Comparison of ENCODE assay signal across 31 mouse cellular contexts in genomic region chr12:110966079-110966478, GRCm38 (mm10). TPM values are rescaled to one million over a fixed set of nuclear protein-coding genes. Genes with fewer than 3 reads are reported as not detected.
DNase-seq lines count a peak whose midpoint lies in the region; ATAC-seq and TF ChIP-seq lines count a peak whose summit lies in the region.
"Had no signal": no experiment of that assay in that cellular context is flagged by ENCODE, and none has a peak within 500 bp of the region (broad histone marks: within the 10 kb centered on the region; RNA-seq: fewer than 3 reads in every experiment).

No protein-coding gene starts in this region.

- peak; percentile 75 for ATAC-seq in erythroid progenitor cell, adult 5-6 weeks (replicated peaks; ENCODE audit: low FRiP score, poor library complexity, severe bottlenecking)
- peak; percentile 84 for ATAC-seq in liver, embryonic 15.5 days (ENCODE audit: insufficient read depth)
- ATAC-seq in megakaryocyte, adult 5-6 weeks (ENCODE audit: poor library complexity, severe bottlenecking), result no peak
- ATAC-seq: forebrain, embryonic 14.5 days; hindbrain, postnatal 0 days; intestine, embryonic 15.5 days; lung, postnatal 0 days; midbrain, embryonic 16.5 days had no signal

- TF ChIP-seq EP300 in ES-Bruce4 (IDR thresholded peaks at IDR 0.05; ENCODE audit: insufficient read depth, low read depth, low read length), result 0 out of 2 replicates have a peak, but pooled peaks have one; percentile 34

- peak overlapping the region; percentile 46 for H3K27ac ChIP-seq in ES-Bruce4 (ENCODE audit: insufficient read depth, low read length)
- H3K27ac ChIP-seq in liver, embryonic 15.5 days (replicated peaks), result peak overlapping the region; percentile 80
- H3K27ac ChIP-seq in gastrocnemius, adult 2 months, result no peak overlapping the region
- H3K27ac ChIP-seq: embryonic facial prominence, embryonic 12.5 days; heart, adult 2 months; hindbrain, embryonic 12.5 days; hindbrain, postnatal 0 days; intestine, embryonic 15.5 days; limb, embryonic 12.5 days; midbrain, embryonic 10.5 days had no signal

- H3K4me1 ChIP-seq in ES-Bruce4 (ENCODE audit: control insufficient read depth, insufficient read depth, low read length), result peaks cover 4% of the 10 kb centered on the region
- H3K4me1 ChIP-seq in liver, embryonic 15.5 days (replicated peaks), result peaks cover 40% of the 10 kb centered on the region
- H3K4me1 ChIP-seq: embryonic facial prominence, embryonic 12.5 days; hindbrain, embryonic 12.5 days; intestine, embryonic 15.5 days; limb, embryonic 12.5 days; midbrain, embryonic 10.5 days had no signal

- DNase-seq in ES-CJ7 (ENCODE audit: low read depth, low spot score), result peak; percentile 49
- DNase-seq in kidney, postnatal 14 days, result no peak
- no peak for DNase-seq in gastrocnemius, adult 2 months
- DNase-seq: adrenal gland, postnatal 10 days; B cell, adult 2 months; cerebellum, adult 11-12 months; cerebellum, adult 9-11 months; embryo, embryonic 11 days; gastrocnemius, postnatal 36 days; heart, adult 2 months; kidney, adult 9 months; kidney, postnatal 10 days; lung, adult 18-20 months; lung, postnatal 4 days; spleen, adult 18-20 months; thymus, adult 2 months; thymus, postnatal 36 days had no signal

- no peaks in the 10 kb centered on the region for H3K27me3 ChIP-seq in ES-Bruce4 (ENCODE audit: control insufficient read depth, insufficient read depth, low read length, poor library complexity, severe bottlenecking)
- no peaks in the 10 kb centered on the region for H3K27me3 ChIP-seq in liver, embryonic 15.5 days
- H3K27me3 ChIP-seq: embryonic facial prominence, embryonic 12.5 days; hindbrain, embryonic 12.5 days; intestine, embryonic 15.5 days; limb, embryonic 12.5 days had no signal

- H3K4me2 ChIP-seq in liver, embryonic 15.5 days, result peak overlapping the region; percentile 29; the same call in 1 of the 2 replicates
- H3K4me2 ChIP-seq: embryonic facial prominence, embryonic 12.5 days; hindbrain, embryonic 12.5 days; intestine, embryonic 15.5 days; limb, embryonic 12.5 days had no signal

- WGBS in liver, embryonic 15.5 days (ENCODE audit: insufficient replicate concordance), result 51% methylated on average over 4 of the region's 4 CpGs

- intact Hi-C loops in gastrocnemius, adult 2 months (cut with DNase I), result no loop called here

- no peaks in the 10 kb centered on the region for H3K9me3 ChIP-seq in ES-Bruce4 (replicated peaks; ENCODE audit: control insufficient read depth, insufficient read depth, low read length, poor library complexity, severe bottlenecking)
- H3K9me3 ChIP-seq in liver, embryonic 15.5 days (replicated peaks), result no peaks in the 10 kb centered on the region
- H3K9me3 ChIP-seq: embryonic facial prominence, embryonic 12.5 days; G1E; hindbrain, embryonic 12.5 days; intestine, embryonic 15.5 days; limb, embryonic 12.5 days; midbrain, embryonic 10.5 days had no signal

- TF ChIP-seq CTCF in ES-Bruce4 (IDR thresholded peaks at IDR 0.05; ENCODE audit: low read depth, low read length), result no peak
- no peak for TF ChIP-seq CTCF in gastrocnemius, adult 2 months (IDR thresholded peaks at IDR 0.05)

- no peaks in the 10 kb centered on the region for H3K36me3 ChIP-seq in ES-Bruce4 (ENCODE audit: control insufficient read depth, insufficient read depth, low read length, poor library complexity, severe bottlenecking)
- peaks cover 40% of the 10 kb centered on the region for H3K36me3 ChIP-seq in liver, embryonic 15.5 days (replicated peaks)

- TF ChIP-seq POLR2A in ES-Bruce4 (IDR thresholded peaks at IDR 0.05; ENCODE audit: insufficient read depth, low read length), result no peak

- no peak overlapping the region for H3K4me3 ChIP-seq in ES-Bruce4 (ENCODE audit: low read depth, low read length)
- H3K4me3 ChIP-seq in liver, embryonic 15.5 days (replicated peaks), result no peak overlapping the region
- H3K4me3 ChIP-seq in gastrocnemius, adult 2 months, result no peak overlapping the region
- H3K4me3 ChIP-seq: embryonic facial prominence, embryonic 12.5 days; heart, adult 2 months; hindbrain, embryonic 12.5 days; intestine, embryonic 15.5 days; limb, embryonic 12.5 days; midbrain, embryonic 10.5 days had no signal

- no peak overlapping the region for H3K9ac ChIP-seq in ES-Bruce4 (ENCODE audit: low read depth, poor library complexity, severe bottlenecking)
- H3K9ac ChIP-seq in liver, embryonic 15.5 days, result peak overlapping the region; percentile 26; the same call in 1 of the 2 replicates
- H3K9ac ChIP-seq: embryonic facial prominence, embryonic 12.5 days; hindbrain, embryonic 12.5 days; intestine, embryonic 15.5 days; limb, embryonic 12.5 days had no signal

RNA-seq across cellular contexts. Expression of gene Ankrd9, which starts 12.8 kb away (rescaled TPM):
- polyA plus RNA-seq in ES-Bruce4 (2011; ENCODE audit: insufficient read depth, insufficient read length, low read depth, missing spikeins), result 4.3 and 4.9 TPM in 2 replicates
- 8.4 and 13.3 TPM in 2 replicates for total RNA-seq in erythroid progenitor cell, adult 5-6 weeks (2015; ENCODE audit: low replicate concordance)
- total RNA-seq in erythroid progenitor cell, adult 5-6 weeks (2017; ENCODE audit: low replicate concordance), result 18.3 and 20.3 TPM in 2 replicates
- polyA plus RNA-seq in liver, embryonic 15.5 days (2015; fragmentation: Nextera tagmentation; extraction: Ambion mirVana), result 63.5 and 68.6 TPM in 2 replicates
- total RNA-seq in gastrocnemius, adult 2 months (2021), result 100 to 1,000 TPM; 150 to 203 TPM
- total RNA-seq in megakaryocyte, adult 5-6 weeks (2015), result 1.6 and 2.8 TPM in 2 replicates
- total RNA-seq in megakaryocyte, adult 5-6 weeks (2017), result 3.0 and 3.3 TPM in 2 replicates

Comparison
In these comparisons a context has a peak if more than half of its experiments do, and no peak if none do; other contexts are left out.
1. RNA of gene Ankrd9, which starts 12.8 kb away (total RNA-seq): 150 to 203 TPM in gastrocnemius, adult 2 months; 8.4 to 20.3 TPM in erythroid progenitor cell, adult 5-6 weeks and 1.6 to 3.3 TPM in megakaryocyte, adult 5-6 weeks; every median in the first group is over 4 times any median in the second.